Mouse (Mus musculus): Measurements from ENCODE around the gene Rhoh. TPM values are rescaled to one million over a fixed set of nuclear protein-coding genes. Genes with fewer than 3 reads are reported as not detected.

Gene Rhoh
- polyA plus RNA-seq, 1 experiment from 2014 or later, result 0.38 TPM

DNA sequence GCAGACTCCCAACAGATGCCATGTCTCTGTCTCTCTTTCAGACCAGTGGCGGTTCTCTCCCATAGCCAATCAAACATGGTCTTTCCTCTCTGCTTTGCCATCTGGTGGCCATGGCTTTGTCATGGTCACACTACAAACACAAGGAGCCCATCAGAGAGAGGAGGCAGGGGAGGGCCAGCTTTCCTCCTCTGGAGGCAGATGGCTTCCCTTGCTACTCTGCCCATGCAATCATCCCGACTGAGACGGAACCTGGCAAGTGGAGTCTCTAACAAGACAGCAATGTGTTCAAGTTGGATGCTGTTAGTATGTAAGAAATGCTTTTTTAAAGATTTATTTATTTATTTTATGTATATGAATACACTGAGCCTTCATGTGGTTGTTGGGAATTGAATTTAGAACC lies 58.9 kb downstream of the Rhoh start:
- no peaks in the 10 kb centered on the region for H3K36me3 ChIP-seq
- H3K27ac ChIP-seq (replicated peaks), result no peak overlapping the region
- no peaks in the 10 kb centered on the region for H3K9me3 ChIP-seq
- no peak overlapping the region for H3K4me3 ChIP-seq
- peaks cover 8% of the 10 kb centered on the region for H3K4me1 ChIP-seq
- 83% methylated on average over 3 of the region's 3 CpGs for WGBS
- H3K4me2 ChIP-seq (replicated peaks), result no peak overlapping the region
- H3K27me3 ChIP-seq, result no peaks in the 10 kb centered on the region
- ATAC-seq (replicated peaks), result 0 out of 2 replicates have a peak, but pooled peaks have one; percentile 41
- no peak overlapping the region for H3K9ac ChIP-seq (replicated peaks)

DNA sequence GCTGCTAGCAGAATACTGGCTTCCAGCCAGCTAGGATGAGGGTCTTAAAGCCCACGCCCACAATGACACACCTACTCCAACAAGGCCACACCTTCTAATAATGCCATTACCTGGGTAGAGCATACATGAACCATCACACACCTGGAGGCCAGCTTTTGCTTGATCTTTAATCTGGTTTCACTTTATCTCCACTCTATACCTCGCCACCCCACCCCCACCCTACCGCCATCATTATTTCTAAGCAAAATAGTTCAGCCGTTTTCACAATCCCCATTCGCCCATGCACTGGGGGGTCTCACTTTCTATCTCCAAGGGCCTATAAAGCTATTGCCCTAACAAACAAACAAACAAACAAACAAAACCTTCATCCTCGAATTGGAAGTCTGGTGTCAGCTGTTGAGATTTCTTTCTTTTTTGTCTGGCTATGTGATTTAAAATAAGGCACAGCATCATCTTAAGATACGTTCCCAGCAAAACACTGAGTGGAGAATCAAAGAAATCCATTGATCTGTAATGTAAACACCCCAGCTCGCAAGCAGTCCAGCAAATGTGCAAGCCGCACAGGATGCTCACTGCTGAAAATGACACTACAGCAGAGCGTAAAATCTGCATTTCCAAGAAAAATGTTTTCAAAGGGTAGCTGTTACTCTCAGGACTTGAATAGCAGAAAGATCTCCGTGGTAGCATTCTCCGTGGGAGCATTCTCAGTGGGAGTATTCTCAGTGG lies 59.9 kb downstream of the Rhoh start:
- H3K27ac ChIP-seq (replicated peaks), result peak overlapping the region; percentile 42
- WGBS, result 78% methylated on average over 12 of the region's 12 CpGs
- H3K4me1 ChIP-seq, result peaks cover 8% of the 10 kb centered on the region

DNA sequence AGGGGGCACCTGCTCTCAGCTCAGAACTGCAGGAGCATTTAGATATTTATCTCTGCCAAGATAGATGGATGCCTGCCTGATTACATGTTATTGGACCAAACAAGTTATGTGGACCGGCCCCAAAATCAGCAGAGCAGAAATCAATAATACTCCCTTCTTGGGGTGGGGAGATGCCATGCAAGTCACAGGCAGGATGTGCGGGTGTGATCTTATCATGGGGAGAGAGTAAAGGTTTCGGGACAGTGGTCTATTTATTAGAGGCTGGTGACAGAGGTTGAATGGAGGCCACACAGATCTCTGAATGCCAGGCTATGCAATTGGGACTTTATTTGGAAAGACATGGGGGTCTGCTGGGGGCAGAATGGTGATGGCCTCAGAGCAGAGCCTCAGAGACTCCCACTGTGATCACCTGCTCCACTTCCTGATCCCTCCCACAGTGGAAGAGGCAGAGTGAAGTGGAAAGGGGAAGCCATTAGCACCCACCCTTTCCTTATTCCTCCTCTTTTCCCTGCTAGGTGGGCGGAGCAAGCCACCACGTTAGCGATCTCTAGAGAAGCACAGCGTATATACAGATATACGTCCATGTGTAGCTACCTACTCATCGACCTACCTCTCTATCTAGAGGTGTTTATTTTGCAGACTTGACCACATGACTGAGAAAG lies 60.6 kb downstream of the Rhoh start:
- no peaks in the 10 kb centered on the region for H3K27me3 ChIP-seq
- no peaks in the 10 kb centered on the region for H3K9me3 ChIP-seq
- no peak overlapping the region for H3K4me2 ChIP-seq (replicated peaks)
- no peak for ATAC-seq (replicated peaks)
- peak overlapping the region; percentile 42 for H3K27ac ChIP-seq (replicated peaks)
- H3K36me3 ChIP-seq, result no peaks in the 10 kb centered on the region
- no peak overlapping the region for H3K4me3 ChIP-seq
- 81% methylated on average over 9 of the region's 9 CpGs for WGBS
- no peak overlapping the region for H3K9ac ChIP-seq (replicated peaks)
- H3K4me1 ChIP-seq, result peaks cover 8% of the 10 kb centered on the region

More for the DNA sequence above, 59.9 kb downstream of the Rhoh start:
- no peak for ATAC-seq (replicated peaks)
- no peaks in the 10 kb centered on the region for H3K36me3 ChIP-seq
- H3K9me3 ChIP-seq, result no peaks in the 10 kb centered on the region
- H3K27me3 ChIP-seq, result no peaks in the 10 kb centered on the region
- no peak overlapping the region for H3K4me2 ChIP-seq (replicated peaks)
- H3K4me3 ChIP-seq, result no peak overlapping the region
- no peak overlapping the region for H3K9ac ChIP-seq (replicated peaks)

DNA sequence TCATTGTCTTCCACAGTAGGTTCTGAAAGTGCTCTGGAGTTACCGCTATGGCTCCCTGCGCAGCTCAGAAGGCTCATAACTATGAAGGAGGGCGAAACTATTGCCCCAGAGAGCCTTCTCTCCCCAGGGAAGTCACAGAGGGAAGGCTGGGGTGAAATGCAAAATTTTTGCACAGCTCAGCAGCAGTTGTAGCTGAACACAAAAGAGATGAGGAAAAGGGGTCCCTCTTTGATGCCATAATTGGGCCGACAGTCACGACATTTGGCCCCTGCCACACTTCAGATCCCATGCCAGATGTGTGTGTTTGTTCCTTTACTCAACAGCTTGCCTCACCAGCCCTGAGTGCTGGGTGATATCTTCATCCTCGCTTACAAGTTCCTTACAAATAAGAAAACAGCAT lies 65.7 kb downstream of the Rhoh start:
- WGBS, result 78% methylated on average over 6 of the region's 6 CpGs
- ATAC-seq (replicated peaks), result no peak
- no peak overlapping the region for H3K4me2 ChIP-seq (replicated peaks)

DNA sequence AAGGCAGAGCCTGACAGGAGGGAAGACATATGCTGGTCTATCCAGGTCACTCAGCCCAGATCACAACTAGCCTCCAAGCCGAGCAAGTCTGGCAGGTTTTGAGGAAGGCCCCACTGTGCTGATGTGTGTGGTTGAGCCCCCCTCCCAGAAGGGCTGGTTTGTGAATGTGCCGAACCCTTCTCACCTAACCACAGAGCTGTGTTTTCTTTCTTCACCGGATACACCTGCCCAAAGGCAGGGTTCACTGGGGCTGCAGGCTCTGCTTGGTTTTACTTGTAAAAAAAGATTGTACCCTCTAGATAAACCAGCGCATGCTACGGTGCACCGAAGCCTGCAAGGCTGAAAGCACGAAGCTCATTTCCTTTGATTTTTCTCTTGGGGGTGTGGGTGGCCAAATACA lies 68.1 kb downstream of the Rhoh start:
- Histone ChIP-seq H3K4me3 (no peak overlapping the region), H3K4me1 (no peaks in the 10 kb centered on the region), H3K4me2 (replicated peaks) (no peak overlapping the region), H3K36me3 (no peaks in the 10 kb centered on the region), H3K27me3 (no peaks in the 10 kb centered on the region), H3K9ac (replicated peaks) (no peak overlapping the region), H3K27ac (replicated peaks) (no peak overlapping the region), H3K9me3 (no peaks in the 10 kb centered on the region)
- no peak for ATAC-seq (replicated peaks)
- 87% methylated on average over 7 of the region's 7 CpGs for WGBS

More for the DNA sequence above, 65.7 kb downstream of the Rhoh start:
- Histone ChIP-seq H3K9ac (replicated peaks) (no peak overlapping the region), H3K9me3 (no peaks in the 10 kb centered on the region), H3K27me3 (no peaks in the 10 kb centered on the region), H3K27ac (replicated peaks) (no peak overlapping the region), H3K4me1 (no peaks in the 10 kb centered on the region), H3K36me3 (no peaks in the 10 kb centered on the region), H3K4me3 (no peak overlapping the region)

DNA sequence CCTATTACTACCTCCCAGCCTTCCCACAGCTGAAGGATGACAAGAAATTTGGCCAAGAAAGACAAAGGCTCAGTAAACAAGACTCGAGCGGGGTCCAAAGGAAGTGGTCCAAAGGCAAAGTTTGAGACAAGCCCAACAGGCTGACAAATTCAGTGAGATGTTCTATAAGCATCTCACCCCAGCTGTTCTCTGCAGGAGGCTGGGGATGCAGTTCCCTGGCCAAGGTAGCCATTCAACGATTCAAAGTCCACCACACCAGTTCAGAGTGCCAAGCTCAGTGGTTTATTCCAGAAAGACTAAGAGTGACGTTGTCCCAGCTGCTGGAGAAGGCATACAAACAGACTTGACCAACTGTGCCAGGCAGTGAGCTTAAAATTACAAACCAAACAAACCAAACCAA lies 69.2 kb downstream of the Rhoh start:
- no peak overlapping the region for H3K4me3 ChIP-seq
- no peaks in the 10 kb centered on the region for H3K4me1 ChIP-seq
- no peak overlapping the region for H3K4me2 ChIP-seq (replicated peaks)
- no peaks in the 10 kb centered on the region for H3K27me3 ChIP-seq
- H3K27ac ChIP-seq (replicated peaks), result no peak overlapping the region
- no peaks in the 10 kb centered on the region for H3K36me3 ChIP-seq
- H3K9ac ChIP-seq (replicated peaks), result no peak overlapping the region
- WGBS, result 78% methylated on average over 4 of the region's 4 CpGs
- no peaks in the 10 kb centered on the region for H3K9me3 ChIP-seq
- no peak for ATAC-seq (replicated peaks)

DNA sequence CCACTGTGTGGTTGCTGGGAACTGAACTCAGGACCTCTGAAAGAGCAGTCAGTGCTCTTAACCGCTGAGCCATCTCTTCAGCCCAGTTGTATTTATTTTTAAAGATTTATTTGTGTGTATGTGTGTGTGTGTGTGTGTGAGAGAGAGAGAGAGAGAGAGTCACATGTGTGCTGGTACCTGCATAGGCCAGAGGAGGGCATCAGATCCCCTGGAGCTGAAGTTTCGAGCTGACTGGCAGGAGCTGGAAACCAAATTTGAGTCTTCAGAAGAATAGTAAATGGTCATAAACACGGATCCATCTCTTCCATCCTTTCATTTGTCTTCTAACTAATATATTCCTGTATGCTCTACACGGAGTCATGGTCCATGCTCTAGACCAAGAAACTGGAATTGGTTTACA lies 72.2 kb downstream of the Rhoh start:
- H3K36me3 ChIP-seq, result no peaks in the 10 kb centered on the region
- 86% methylated on average over 4 of the region's 4 CpGs for WGBS
- H3K4me3 ChIP-seq, result no peak overlapping the region
- ATAC-seq (replicated peaks), result no peak
- no peaks in the 10 kb centered on the region for H3K9me3 ChIP-seq
- H3K9ac ChIP-seq (replicated peaks), result no peak overlapping the region
- no peaks in the 10 kb centered on the region for H3K4me1 ChIP-seq
- no peaks in the 10 kb centered on the region for H3K27me3 ChIP-seq
- H3K4me2 ChIP-seq (replicated peaks), result no peak overlapping the region
- no peak overlapping the region for H3K27ac ChIP-seq (replicated peaks)

DNA sequence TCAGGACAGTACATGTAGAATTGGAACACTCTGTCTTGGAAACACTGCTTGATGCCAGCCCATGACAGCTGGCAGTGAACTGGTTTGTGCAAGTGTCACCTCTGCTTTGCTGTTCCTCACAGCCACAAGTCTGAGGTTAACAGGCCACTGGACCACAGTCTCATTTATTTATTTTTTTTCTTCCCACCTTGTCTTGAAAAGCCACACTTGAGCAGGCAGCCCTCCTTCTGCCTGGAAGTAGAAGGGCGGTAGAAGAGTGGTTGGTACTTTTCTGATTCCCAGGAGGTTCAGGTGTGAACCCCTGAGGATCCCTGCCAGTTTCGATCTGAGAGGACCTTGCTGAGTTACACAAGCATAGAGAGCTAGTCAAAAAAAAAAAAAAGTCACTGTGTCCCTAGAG lies 72.8 kb downstream of the Rhoh start:
- H3K27ac ChIP-seq (replicated peaks), result no peak overlapping the region
- no peak for ATAC-seq (replicated peaks)
- H3K36me3 ChIP-seq, result no peaks in the 10 kb centered on the region
- H3K4me2 ChIP-seq (replicated peaks), result no peak overlapping the region
- H3K4me3 ChIP-seq, result no peak overlapping the region
- no peaks in the 10 kb centered on the region for H3K27me3 ChIP-seq
- H3K4me1 ChIP-seq, result no peaks in the 10 kb centered on the region
- H3K9me3 ChIP-seq, result no peaks in the 10 kb centered on the region
- no peak overlapping the region for H3K9ac ChIP-seq (replicated peaks)
- 85% methylated on average over 2 of the region's 2 CpGs for WGBS

DNA sequence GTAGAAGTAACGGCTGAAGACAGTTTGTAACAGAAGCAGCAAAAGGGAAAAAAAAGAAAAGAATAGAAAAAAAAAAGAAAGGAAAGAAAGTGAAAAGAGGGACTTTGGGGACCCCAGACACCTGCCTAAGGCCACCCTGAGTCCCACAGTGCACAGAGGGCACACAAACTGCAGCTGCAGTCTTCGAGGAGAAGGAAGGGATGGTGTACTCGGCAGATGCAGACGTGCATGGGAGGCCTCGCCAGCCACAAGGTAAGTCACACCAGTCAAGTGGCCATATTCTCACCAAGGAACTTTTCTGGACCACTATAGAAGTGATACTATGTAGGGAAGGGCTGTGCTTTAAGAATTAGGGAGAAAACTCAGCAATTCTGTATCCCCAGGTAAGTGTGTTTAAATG lies 73.8 kb downstream of the Rhoh start, which contains the start of gene Chrna9:
TSS of gene Chrna9 (plus strand) at position 139 of the 400 bp plus-strand sequence.
- no peak within 1 kb of the TSS for H3K9ac ChIP-seq (replicated peaks)
- H3K27me3 ChIP-seq, result no peaks in the 10 kb centered on the region
- no peaks in the 10 kb centered on the region for H3K36me3 ChIP-seq
- no peaks in the 10 kb centered on the region for H3K4me1 ChIP-seq
- H3K9me3 ChIP-seq, result no peaks in the 10 kb centered on the region
- no peak within 1 kb of the TSS for H3K27ac ChIP-seq (replicated peaks)
- ATAC-seq (replicated peaks), result no peak
- H3K4me3 ChIP-seq, result no peak within 1 kb of the TSS
- H3K4me2 ChIP-seq (replicated peaks), result no peak within 1 kb of the TSS
- WGBS, result 90% methylated on average over 5 of the region's 5 CpGs

DNA sequence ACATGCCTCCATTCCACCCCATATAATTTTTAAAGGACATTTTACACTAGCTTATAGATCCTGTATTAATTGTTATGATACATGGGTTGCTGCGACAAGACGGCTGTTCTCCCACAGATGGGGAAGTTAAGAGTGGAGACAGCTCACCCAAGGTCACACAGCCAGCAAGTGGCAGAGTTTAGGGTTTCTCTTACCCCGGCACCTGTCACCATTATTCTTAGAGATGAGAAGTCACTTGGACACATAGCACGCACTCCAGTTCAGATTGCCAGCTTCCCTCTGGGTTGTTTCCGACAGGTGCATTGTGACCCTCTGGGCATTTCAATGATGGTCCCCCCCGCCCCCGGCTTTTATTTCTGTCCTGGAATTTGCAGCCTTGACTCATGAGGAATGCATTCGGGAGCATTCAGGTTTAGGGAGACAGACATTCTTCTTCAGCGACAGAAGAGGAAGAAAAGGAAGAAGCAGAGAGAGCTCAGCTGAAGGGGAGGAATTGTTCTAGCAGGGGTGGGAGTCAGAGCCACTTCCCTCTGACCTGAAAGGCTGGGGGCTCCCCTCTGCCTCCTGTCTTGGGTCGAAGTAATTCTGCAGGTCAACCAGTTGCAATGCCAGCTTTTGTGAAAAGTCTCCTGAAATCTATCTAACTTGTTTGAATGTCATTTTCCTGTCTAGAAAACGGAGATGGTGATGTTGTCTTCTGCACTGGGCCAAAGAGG lies 76.2 kb downstream of the Rhoh start:
- H3K36me3 ChIP-seq, result no peaks in the 10 kb centered on the region
- H3K4me3 ChIP-seq, result no peak overlapping the region
- H3K9me3 ChIP-seq, result no peaks in the 10 kb centered on the region
- H3K27me3 ChIP-seq, result no peaks in the 10 kb centered on the region
- ATAC-seq (replicated peaks), result no peak
- no peaks in the 10 kb centered on the region for H3K4me1 ChIP-seq
- no peak overlapping the region for H3K4me2 ChIP-seq (replicated peaks)
- no peak overlapping the region for H3K9ac ChIP-seq (replicated peaks)
- no peak overlapping the region for H3K27ac ChIP-seq (replicated peaks)
- 77% methylated on average over 11 of the region's 11 CpGs for WGBS

DNA sequence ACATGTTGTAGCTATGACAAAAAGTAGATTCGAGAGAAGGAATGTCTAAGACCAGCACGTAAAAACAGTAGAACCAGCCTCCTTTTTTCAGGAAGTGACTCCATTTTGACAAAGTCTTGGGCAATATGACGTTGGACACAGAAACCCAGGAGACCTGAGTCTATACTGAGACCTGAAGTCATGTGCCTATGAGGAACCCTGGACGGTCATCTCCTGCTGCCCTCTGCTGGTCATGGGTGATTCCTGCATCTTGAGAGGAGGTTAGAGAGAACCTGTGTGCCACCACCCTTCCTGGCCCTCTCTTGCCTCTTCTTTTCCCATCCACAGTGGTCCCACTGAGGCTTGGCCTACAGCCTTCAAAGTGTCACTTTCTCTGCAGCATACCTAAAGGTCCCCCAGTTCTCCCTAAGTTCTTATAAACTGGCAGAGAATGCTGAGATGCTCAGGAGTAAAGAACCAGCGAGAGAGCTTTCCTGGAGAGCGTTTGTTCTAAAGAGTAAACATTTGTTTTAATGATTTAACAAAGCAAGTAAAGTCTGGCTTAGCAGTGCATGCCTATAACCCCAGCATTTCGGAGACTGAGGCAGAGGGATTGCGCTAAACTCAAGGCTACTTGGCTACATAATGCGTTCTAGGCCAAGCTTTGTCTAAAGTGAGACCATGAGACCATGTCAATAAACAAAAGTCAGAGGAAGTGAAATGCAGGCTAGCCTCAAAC lies 77.1 kb downstream of the Rhoh start:
- no peak overlapping the region for H3K9ac ChIP-seq (replicated peaks)
- no peaks in the 10 kb centered on the region for H3K36me3 ChIP-seq
- H3K4me1 ChIP-seq, result no peaks in the 10 kb centered on the region
- peak; percentile 78 for ATAC-seq (replicated peaks)
- H3K4me2 ChIP-seq (replicated peaks), result no peak overlapping the region
- no peak overlapping the region for H3K27ac ChIP-seq (replicated peaks)
- H3K4me3 ChIP-seq, result no peak overlapping the region
- no peaks in the 10 kb centered on the region for H3K9me3 ChIP-seq
- no peaks in the 10 kb centered on the region for H3K27me3 ChIP-seq
- WGBS, result 63% methylated on average over 9 of the region's 9 CpGs

DNA sequence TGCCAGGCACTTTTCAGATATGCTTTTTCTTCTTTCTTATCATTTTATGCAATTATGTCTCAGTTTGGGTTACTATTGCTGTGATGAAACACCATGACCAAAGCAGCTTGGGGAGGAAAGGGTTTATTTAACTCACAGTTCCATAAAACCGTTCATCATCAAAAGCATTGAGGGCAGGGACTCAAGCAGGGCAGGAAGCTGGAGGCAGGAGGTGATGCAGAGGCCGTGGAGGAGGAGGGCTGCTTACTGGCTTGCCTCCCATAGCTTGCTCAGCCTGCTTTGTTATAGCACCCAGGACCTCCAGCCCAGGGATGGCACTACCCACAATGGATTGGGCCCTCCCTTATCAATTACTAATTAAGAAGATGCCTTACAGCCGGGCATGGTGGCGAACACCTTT lies 80.1 kb downstream of the Rhoh start:
- ATAC-seq (replicated peaks), result no peak
- Histone ChIP-seq H3K27ac (replicated peaks) (no peak overlapping the region), H3K9me3 (no peaks in the 10 kb centered on the region), H3K4me3 (no peak overlapping the region), H3K27me3 (no peaks in the 10 kb centered on the region), H3K4me1 (no peaks in the 10 kb centered on the region), H3K4me2 (replicated peaks) (no peak overlapping the region), H3K36me3 (no peaks in the 10 kb centered on the region), H3K9ac (replicated peaks) (no peak overlapping the region)
- WGBS, result 73% methylated on average over 4 of the region's 4 CpGs
